In the genomic region with DNA sequence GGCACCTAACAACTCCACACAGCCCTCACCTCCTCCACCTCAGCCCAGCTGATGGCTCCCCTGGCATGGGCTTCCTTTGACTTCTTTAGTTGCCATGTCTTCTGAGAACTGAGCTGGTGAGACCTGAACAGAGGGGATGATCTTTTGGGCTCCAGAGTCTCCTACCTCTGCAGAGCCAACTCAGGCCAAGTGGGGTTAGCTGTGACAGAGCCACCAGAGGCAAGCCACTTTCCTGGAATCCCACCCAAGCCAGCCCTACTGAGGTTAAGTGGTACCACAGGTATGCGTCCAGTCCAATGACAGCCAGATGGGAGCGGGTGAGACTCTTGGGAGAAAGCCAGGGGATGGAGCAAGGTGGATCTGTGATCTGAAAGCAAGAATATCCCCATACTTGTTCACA, we compare ENCODE assay signal across 12 mouse cellular contexts. TPM values are rescaled to one million over a fixed set of nuclear protein-coding genes. Genes with fewer than 3 reads are reported as not detected.
DNase-seq lines count a peak whose midpoint lies in the region; ATAC-seq lines count a peak whose summit lies in the region.
"Had no signal": no experiment of that assay in that cellular context is flagged by ENCODE, and none has a peak within 500 bp of the region (broad histone marks: within the 10 kb centered on the region; RNA-seq: fewer than 3 reads in every experiment).

No protein-coding gene starts in this region.

- H3K4me2 ChIP-seq in forebrain, embryonic 11.5 days (ENCODE audit: low read depth, low read length, severe bottlenecking) = no peak overlapping the region
- no peak overlapping the region for H3K4me2 ChIP-seq in forebrain, embryonic 16.5 days (ENCODE audit: low read length)
- H3K4me2 ChIP-seq in liver, embryonic 12.5 days = peak overlapping the region; percentile 97

- H3K4me3 ChIP-seq in forebrain, embryonic 11.5 days (ENCODE audit: low read depth, low read length) = no peak overlapping the region
- no peak overlapping the region for H3K4me3 ChIP-seq in forebrain, embryonic 16.5 days (replicated peaks; ENCODE audit: low read length)
- peak overlapping the region; percentile 83; the same call in 1 of the 2 replicates for H3K4me3 ChIP-seq in embryonic facial prominence, embryonic 10.5 days
- peak overlapping the region; percentile 92; the same call in 1 of the 2 replicates for H3K4me3 ChIP-seq in liver, embryonic 12.5 days

- H3K9me3 ChIP-seq in forebrain, embryonic 11.5 days (ENCODE audit: control insufficient read depth, low read length) = no peaks in the 10 kb centered on the region
- H3K9me3 ChIP-seq in forebrain, embryonic 16.5 days (ENCODE audit: control insufficient read depth, low read length) = no peaks in the 10 kb centered on the region
- no peaks in the 10 kb centered on the region for H3K9me3 ChIP-seq in embryonic facial prominence, embryonic 10.5 days
- no peaks in the 10 kb centered on the region for H3K9me3 ChIP-seq in liver, embryonic 12.5 days (replicated peaks)

- DNase-seq in forebrain, embryonic 11.5 days (ENCODE audit: low spot score) = peak; percentile 45
- DNase-seq in kidney, postnatal 10 days = peak; percentile 10
- DNase-seq in kidney, postnatal 14 days = no peak
- no peak for DNase-seq in embryonic facial prominence, embryonic 10.5 days (ENCODE audit: low spot score)
- DNase-seq in MN1 (ENCODE audit: low spot score) = no peak
- DNase-seq in heart, adult 18-20 months = no peak
- DNase-seq: adrenal gland, adult 8-10 months; gastrocnemius, postnatal 36 days; lung, postnatal 10 days had no signal

- WGBS in forebrain, embryonic 11.5 days = 91% methylated on average over 2 of the region's 2 CpGs
- 98% methylated on average over 2 of the region's 2 CpGs for WGBS in forebrain, embryonic 16.5 days
- WGBS in embryonic facial prominence, embryonic 10.5 days = 95% methylated on average over 2 of the region's 2 CpGs
- WGBS in liver, embryonic 12.5 days (ENCODE audit: insufficient replicate concordance) = 89% methylated on average over 2 of the region's 2 CpGs

- H3K27me3 ChIP-seq in forebrain, embryonic 11.5 days (ENCODE audit: control insufficient read depth, insufficient read depth, low read length) = no peaks in the 10 kb centered on the region
- no peaks in the 10 kb centered on the region for H3K27me3 ChIP-seq in forebrain, embryonic 16.5 days (replicated peaks; ENCODE audit: control insufficient read depth, insufficient read depth, low read length)
- no peaks in the 10 kb centered on the region for H3K27me3 ChIP-seq in embryonic facial prominence, embryonic 10.5 days (replicated peaks; ENCODE audit: low read depth, poor library complexity, severe bottlenecking)
- H3K27me3 ChIP-seq in liver, embryonic 12.5 days (replicated peaks) = no peaks in the 10 kb centered on the region
- H3K27me3 ChIP-seq: Patski had no signal

- H3K27ac ChIP-seq in forebrain, embryonic 11.5 days (ENCODE audit: low read depth, low read length) = no peak overlapping the region
- no peak overlapping the region for H3K27ac ChIP-seq in forebrain, embryonic 16.5 days (ENCODE audit: low read length)
- no peak overlapping the region for H3K27ac ChIP-seq in embryonic facial prominence, embryonic 10.5 days (replicated peaks)
- H3K27ac ChIP-seq in liver, embryonic 12.5 days = no peak overlapping the region

- peaks cover 18% of the 10 kb centered on the region; the same call in 1 of the 2 replicates for H3K36me3 ChIP-seq in forebrain, embryonic 11.5 days (ENCODE audit: control insufficient read depth, insufficient read depth, low read length)
- H3K36me3 ChIP-seq in forebrain, embryonic 16.5 days (ENCODE audit: control insufficient read depth, insufficient read depth) = peaks cover 22% of the 10 kb centered on the region
- H3K36me3 ChIP-seq in embryonic facial prominence, embryonic 10.5 days (replicated peaks) = peaks cover 73% of the 10 kb centered on the region
- H3K36me3 ChIP-seq in liver, embryonic 12.5 days = peaks cover 71% of the 10 kb centered on the region

- ATAC-seq in forebrain, embryonic 11.5 days (replicated peaks; ENCODE audit: low FRiP score) = no peak
- no peak for ATAC-seq in forebrain, embryonic 16.5 days
- ATAC-seq in liver, embryonic 12.5 days = no peak
- ATAC-seq: Patski had no signal

- H3K4me1 ChIP-seq in forebrain, embryonic 11.5 days (replicated peaks; ENCODE audit: control insufficient read depth, insufficient read depth, low read length) = peaks cover 20% of the 10 kb centered on the region
- H3K4me1 ChIP-seq in forebrain, embryonic 16.5 days (replicated peaks; ENCODE audit: control insufficient read depth, insufficient read depth, low read length) = peaks cover 31% of the 10 kb centered on the region
- H3K4me1 ChIP-seq in embryonic facial prominence, embryonic 10.5 days = peaks cover 46% of the 10 kb centered on the region
- peaks cover 63% of the 10 kb centered on the region for H3K4me1 ChIP-seq in liver, embryonic 12.5 days

- H3K9ac ChIP-seq in forebrain, embryonic 11.5 days (ENCODE audit: low read length) = no peak overlapping the region
- no peak overlapping the region for H3K9ac ChIP-seq in forebrain, embryonic 16.5 days (replicated peaks; ENCODE audit: low read depth, low read length)
- peak overlapping the region; percentile 88; the same call in 1 of the 2 replicates for H3K9ac ChIP-seq in liver, embryonic 12.5 days

RNA-seq across cellular contexts. Expression of gene Eme2, which starts 1.6 kb away (rescaled TPM):
- polyA plus RNA-seq in forebrain, embryonic 11.5 days (2014; fragmentation: Nextera tagmentation; extraction: Ambion mirVana) = 29.1 and 31.2 TPM in 2 replicates
- 32.4 and 35.7 TPM in 2 replicates for polyA plus RNA-seq in forebrain, embryonic 16.5 days (2015; fragmentation: Nextera tagmentation; extraction: Ambion mirVana)
- polyA plus RNA-seq in embryonic facial prominence, embryonic 10.5 days (2016; fragmentation: Nextera tagmentation; extraction: Ambion mirVana) = 30.6 and 33.6 TPM in 2 replicates
- 20.3 and 21.4 TPM in 2 replicates for polyA plus RNA-seq in liver, embryonic 12.5 days (2016; fragmentation: Nextera tagmentation; extraction: Ambion mirVana)
- total RNA-seq in heart, adult 18-20 months (2021) = 10 to 100 TPM; 18.4 to 22.3 TPM

RNA-seq across cellular contexts. Expression of gene Mrps34, which starts 1.6 kb away (rescaled TPM):
- 76.9 and 81.8 TPM in 2 replicates for polyA plus RNA-seq in forebrain, embryonic 11.5 days (2014; fragmentation: Nextera tagmentation; extraction: Ambion mirVana)
- polyA plus RNA-seq in forebrain, embryonic 16.5 days (2015; fragmentation: Nextera tagmentation; extraction: Ambion mirVana) = 72.3 and 79.8 TPM in 2 replicates
- 102 and 105 TPM in 2 replicates for polyA plus RNA-seq in embryonic facial prominence, embryonic 10.5 days (2016; fragmentation: Nextera tagmentation; extraction: Ambion mirVana)
- 101 and 106 TPM in 2 replicates for polyA plus RNA-seq in liver, embryonic 12.5 days (2016; fragmentation: Nextera tagmentation; extraction: Ambion mirVana)
- 100 to 1,000 TPM in 1 of 2 experiments, 10 to 100 TPM in 1; 99.9 to 125 TPM for total RNA-seq in heart, adult 18-20 months (2021)

RNA-seq across cellular contexts. Expression of gene Nme3, which starts 3.0 kb away (rescaled TPM):
- 47.8 and 60.8 TPM in 2 replicates for polyA plus RNA-seq in forebrain, embryonic 11.5 days (2014; fragmentation: Nextera tagmentation; extraction: Ambion mirVana)
- 63.4 and 76.1 TPM in 2 replicates for polyA plus RNA-seq in forebrain, embryonic 16.5 days (2015; fragmentation: Nextera tagmentation; extraction: Ambion mirVana)
- polyA plus RNA-seq in embryonic facial prominence, embryonic 10.5 days (2016; fragmentation: Nextera tagmentation; extraction: Ambion mirVana) = 47.3 and 50.1 TPM in 2 replicates
- 67.9 and 68.8 TPM in 2 replicates for polyA plus RNA-seq in liver, embryonic 12.5 days (2016; fragmentation: Nextera tagmentation; extraction: Ambion mirVana)
- 10 to 100 TPM; 33.8 to 36.0 TPM for total RNA-seq in heart, adult 18-20 months (2021)

RNA-seq across cellular contexts. Expression of gene Spsb3, which starts 6.8 kb away (rescaled TPM):
- 44.7 and 47.3 TPM in 2 replicates for polyA plus RNA-seq in forebrain, embryonic 11.5 days (2014; fragmentation: Nextera tagmentation; extraction: Ambion mirVana)
- 82.1 and 86.8 TPM in 2 replicates for polyA plus RNA-seq in forebrain, embryonic 16.5 days (2015; fragmentation: Nextera tagmentation; extraction: Ambion mirVana)
- polyA plus RNA-seq in embryonic facial prominence, embryonic 10.5 days (2016; fragmentation: Nextera tagmentation; extraction: Ambion mirVana) = 47.1 TPM in 2 replicates
- polyA plus RNA-seq in liver, embryonic 12.5 days (2016; fragmentation: Nextera tagmentation; extraction: Ambion mirVana) = 37.5 and 40.0 TPM in 2 replicates
- total RNA-seq in heart, adult 18-20 months (2021) = 10 to 100 TPM; 28.1 to 34.0 TPM

RNA-seq across cellular contexts. Expression of gene Nubp2, which starts 7.1 kb away (rescaled TPM):
- polyA plus RNA-seq in forebrain, embryonic 11.5 days (2014; fragmentation: Nextera tagmentation; extraction: Ambion mirVana) = 71.9 and 82.0 TPM in 2 replicates
- 66.8 and 71.1 TPM in 2 replicates for polyA plus RNA-seq in forebrain, embryonic 16.5 days (2015; fragmentation: Nextera tagmentation; extraction: Ambion mirVana)
- polyA plus RNA-seq in embryonic facial prominence, embryonic 10.5 days (2016; fragmentation: Nextera tagmentation; extraction: Ambion mirVana) = 71.8 and 81.8 TPM in 2 replicates
- polyA plus RNA-seq in liver, embryonic 12.5 days (2016; fragmentation: Nextera tagmentation; extraction: Ambion mirVana) = 97.7 and 108 TPM in 2 replicates
- 10 to 100 TPM; 20.0 to 21.3 TPM for total RNA-seq in heart, adult 18-20 months (2021)

Comparison
In these comparisons a context has a peak if more than half of its experiments do, and no peak if none do; other contexts are left out.
1. DNase-seq: peak in forebrain, embryonic 11.5 days (single experiment) and kidney, postnatal 10 days (single experiment); none in kidney, postnatal 14 days (single experiment), embryonic facial prominence, embryonic 10.5 days (single experiment), MN1 (single experiment) and heart, adult 18-20 months (0 of 2).
2. H3K4me3 ChIP-seq: peak in embryonic facial prominence, embryonic 10.5 days (single experiment) and liver, embryonic 12.5 days (single experiment); none in forebrain, embryonic 11.5 days (single experiment) and forebrain, embryonic 16.5 days (single experiment).